Comparison of ENCODE assay signal across 18 mouse cellular contexts in genomic region chr1:144200496-144200895, GRCm38 (mm10). TPM values are rescaled to one million over a fixed set of nuclear protein-coding genes. Genes with fewer than 3 reads are reported as not detected.
DNase-seq lines count a peak whose midpoint lies in the region; ATAC-seq and TF ChIP-seq lines count a peak whose summit lies in the region.
"Had no signal": no experiment of that assay in that cellular context is flagged by ENCODE, and none has a peak within 500 bp of the region (broad histone marks: within the 10 kb centered on the region; RNA-seq: fewer than 3 reads in every experiment).

No protein-coding gene starts in this region.

- TF ChIP-seq RAD21 in MEL (IDR thresholded peaks at IDR 0.05; ENCODE audit: low read depth, low read length) = no peak

- DNase-seq in lung, postnatal 0 days (ENCODE audit: low spot score) = peak; percentile 21
- no peak for DNase-seq in lung, postnatal 10 days
- peak; percentile 41 for DNase-seq in MEL (ENCODE audit: low read depth, low spot score)
- peak; percentile 38 for DNase-seq in skeletal muscle tissue, adult 2 months (ENCODE audit: low read depth, low spot score)
- DNase-seq: cerebellum, postnatal 10 days; heart, adult 2 months; midbrain, embryonic 14.5 days; retina, postnatal 1 day; thymus, postnatal 25 days had no signal

- no peaks in the 10 kb centered on the region for H3K36me3 ChIP-seq in lung, postnatal 0 days (ENCODE audit: insufficient read depth, low read length)
- peaks cover 0 to 10% of the 10 kb centered on the region in 2 experiments; a peak in 2 of 4 replicates for H3K36me3 ChIP-seq in MEL (ENCODE audit: control insufficient read depth in 1 of 2, insufficient read depth in 2 of 2, low read length in 2 of 2)
- no peaks in the 10 kb centered on the region for H3K36me3 ChIP-seq in liver, embryonic 12.5 days
- no peaks in the 10 kb centered on the region for H3K36me3 ChIP-seq in hindbrain, embryonic 12.5 days
- H3K36me3 ChIP-seq: embryonic facial prominence, embryonic 10.5 days; neural tube, embryonic 13.5 days; stomach, embryonic 15.5 days had no signal

- no peak for TF ChIP-seq POLR2A in MEL (IDR thresholded peaks at IDR 0.05; ENCODE audit: control insufficient read depth in 1 of 2, insufficient read depth in 1 of 2, low read depth in 1 of 2, low read length in 2 of 2, poor library complexity in 1 of 2)

- no peak overlapping the region for H3K4me2 ChIP-seq in lung, postnatal 0 days (replicated peaks; ENCODE audit: low read depth, low read length)
- no peak overlapping the region for H3K4me2 ChIP-seq in liver, embryonic 12.5 days
- H3K4me2 ChIP-seq in hindbrain, embryonic 12.5 days (replicated peaks) = no peak overlapping the region
- H3K4me2 ChIP-seq: neural tube, embryonic 13.5 days; stomach, embryonic 15.5 days had no signal

- H3K27me3 ChIP-seq in lung, postnatal 0 days (replicated peaks; ENCODE audit: insufficient read depth, low read length) = no peaks in the 10 kb centered on the region
- no peaks in the 10 kb centered on the region for H3K27me3 ChIP-seq in MEL (ENCODE audit: control insufficient read depth in 1 of 2, insufficient read depth in 2 of 2, low read length in 2 of 2)
- no peaks in the 10 kb centered on the region for H3K27me3 ChIP-seq in liver, embryonic 12.5 days (replicated peaks)
- no peaks in the 10 kb centered on the region for H3K27me3 ChIP-seq in hindbrain, embryonic 12.5 days
- H3K27me3 ChIP-seq: neural tube, embryonic 13.5 days; stomach, embryonic 15.5 days had no signal

- 50% methylated on average over 2 of the region's 2 CpGs for WGBS in lung, postnatal 0 days
- 6% methylated on average over 2 of the region's 2 CpGs for WGBS in liver, embryonic 12.5 days (ENCODE audit: insufficient replicate concordance)
- 83% methylated on average over 2 of the region's 2 CpGs for WGBS in hindbrain, embryonic 12.5 days

- no peaks in the 10 kb centered on the region for H3K4me1 ChIP-seq in lung, postnatal 0 days (ENCODE audit: insufficient read depth, low read depth, low read length)
- H3K4me1 ChIP-seq in MEL (ENCODE audit: control insufficient read depth in 1 of 2, insufficient read depth in 2 of 2, low read length in 2 of 2) = no peaks in the 10 kb centered on the region; a peak in 1 of 4 replicates
- no peaks in the 10 kb centered on the region for H3K4me1 ChIP-seq in liver, embryonic 12.5 days
- H3K4me1 ChIP-seq in hindbrain, embryonic 12.5 days = no peaks in the 10 kb centered on the region
- H3K4me1 ChIP-seq: embryonic facial prominence, embryonic 10.5 days; neural tube, embryonic 13.5 days; stomach, embryonic 15.5 days had no signal

- ATAC-seq in lung, postnatal 0 days = no peak
- peak; percentile 32; the same call in 1 of the 2 replicates for ATAC-seq in liver, embryonic 12.5 days
- no peak for ATAC-seq in hindbrain, embryonic 12.5 days (ENCODE audit: low FRiP score)
- ATAC-seq in frontal cortex, adult (ENCODE audit: low TSS enrichment) = no peak
- ATAC-seq: hindbrain, embryonic 16.5 days had no signal

- no peak for TF ChIP-seq EP300 in lung, postnatal 0 days (IDR thresholded peaks at IDR 0.05)
- peak in 1 of 2 experiments; percentile 34; a peak in 1 of 4 replicates for TF ChIP-seq EP300 in MEL (IDR thresholded peaks at IDR 0.05; ENCODE audit: low read depth in 1 of 2, low read length in 2 of 2)

- H3K9me3 ChIP-seq in lung, postnatal 0 days (ENCODE audit: low read length) = no peaks in the 10 kb centered on the region
- no peaks in the 10 kb centered on the region for H3K9me3 ChIP-seq in MEL (replicated peaks; ENCODE audit: insufficient read depth, low read length)
- H3K9me3 ChIP-seq in liver, embryonic 12.5 days (replicated peaks) = no peaks in the 10 kb centered on the region
- H3K9me3 ChIP-seq in hindbrain, embryonic 12.5 days (replicated peaks) = no peaks in the 10 kb centered on the region
- H3K9me3 ChIP-seq: embryonic facial prominence, embryonic 10.5 days; neural tube, embryonic 13.5 days; stomach, embryonic 15.5 days had no signal

- H3K9ac ChIP-seq in lung, postnatal 0 days (replicated peaks; ENCODE audit: low read depth) = no peak overlapping the region
- no peak overlapping the region for H3K9ac ChIP-seq in MEL (ENCODE audit: control insufficient read depth, low read depth, low read length, poor library complexity, severe bottlenecking)
- H3K9ac ChIP-seq in liver, embryonic 12.5 days = no peak overlapping the region
- no peak overlapping the region for H3K9ac ChIP-seq in hindbrain, embryonic 12.5 days
- H3K9ac ChIP-seq: neural tube, embryonic 13.5 days; stomach, embryonic 15.5 days had no signal

- no peak overlapping the region for H3K27ac ChIP-seq in lung, postnatal 0 days (ENCODE audit: low read length)
- no peak overlapping the region for H3K27ac ChIP-seq in MEL (ENCODE audit: control insufficient read depth, low read depth, low read length)
- no peak overlapping the region for H3K27ac ChIP-seq in liver, embryonic 12.5 days
- no peak overlapping the region for H3K27ac ChIP-seq in hindbrain, embryonic 12.5 days
- H3K27ac ChIP-seq: embryonic facial prominence, embryonic 10.5 days; heart, adult 2 months; neural tube, embryonic 13.5 days; stomach, embryonic 15.5 days had no signal

- no peaks in the 10 kb centered on the region for H3K79me2 ChIP-seq in MEL (ENCODE audit: control insufficient read depth, insufficient read depth, low read length, poor library complexity)

- no peak for TF ChIP-seq CTCF in lung, postnatal 0 days (IDR thresholded peaks at IDR 0.05)
- TF ChIP-seq CTCF in MEL (IDR thresholded peaks at IDR 0.05 in 2 of 3, conservative IDR thresholded peaks at IDR 0.05 in 1 of 3; ENCODE audit: control insufficient read depth in 1 of 3, insufficient read depth in 1 of 3, low read depth in 2 of 3, low read length in 3 of 3, poor library complexity in 1 of 3, severe bottlenecking in 1 of 3) = no peak

- H3K4me3 ChIP-seq in lung, postnatal 0 days (ENCODE audit: low read depth, low read length) = no peak overlapping the region
- no peak overlapping the region for H3K4me3 ChIP-seq in MEL (ENCODE audit: control insufficient read depth in 1 of 2, insufficient read depth in 1 of 2, low read depth in 2 of 2, low read length in 2 of 2)
- H3K4me3 ChIP-seq in liver, embryonic 12.5 days = no peak overlapping the region
- no peak overlapping the region for H3K4me3 ChIP-seq in hindbrain, embryonic 12.5 days
- H3K4me3 ChIP-seq: embryonic facial prominence, embryonic 10.5 days; heart, adult 2 months; neural tube, embryonic 13.5 days; stomach, embryonic 15.5 days had no signal

TF ChIP-seq in MEL, 35 proteins besides CTCF, POLR2A, EP300 and RAD21:
- TF ChIP-seq MEF2A (IDR thresholded peaks at IDR 0.05; ENCODE audit: extremely low read depth, insufficient replicate concordance, low read depth, low read length, poor library complexity, severe bottlenecking) = peak; percentile 92; the same call in 1 of the 2 replicates
- peak; percentile 84 for TF ChIP-seq ETS1 (IDR thresholded peaks at IDR 0.05; ENCODE audit: low read depth, low read length)
- peak; percentile 38; the same call in 1 of the 2 replicates for TF ChIP-seq USF1 (IDR thresholded peaks at IDR 0.05; ENCODE audit: low read depth, low read length)
- no peak for TF ChIP-seq ZMIZ1 (IDR thresholded peaks at IDR 0.05; ENCODE audit: low read depth, low read length)
- TF ChIP-seq BHLHE40 (IDR thresholded peaks at IDR 0.05; ENCODE audit: borderline replicate concordance, low read depth, low read length) = peak; percentile 89
- TF ChIP-seq JUND (IDR thresholded peaks at IDR 0.05; ENCODE audit: low read depth, low read length) = no peak
TF ChIP-seq in MEL: peak in this region for 4.

RNA-seq across cellular contexts. Expression of gene Rgs13, which starts 23.3 kb away (rescaled TPM):
- not detected in 2 replicates for polyA plus RNA-seq in lung, postnatal 0 days (2015; fragmentation: Nextera tagmentation; extraction: Ambion mirVana)
- total RNA-seq in MEL (2012; rRNA removed) = not detected in 2 replicates
- not detected for polyA plus RNA-seq in MEL (2012; ENCODE audit: insufficient read depth in 1 of 2, insufficient read length in 2 of 2, low read depth in 1 of 2, low replicate concordance in 2 of 2, missing spikeins in 1 of 2)
- polyA plus RNA-seq in liver, embryonic 12.5 days (2016; fragmentation: Nextera tagmentation; extraction: Ambion mirVana) = not detected in 2 replicates
- 0.68 and 1.6 TPM in 2 replicates for polyA plus RNA-seq in hindbrain, embryonic 12.5 days (2016; fragmentation: Nextera tagmentation; extraction: Ambion mirVana)
- total RNA-seq: heart, adult 2 months had no signal
- polyA plus RNA-seq: heart, adult 2 months; kidney, embryonic 14.5 days; liver, embryonic 16.5 days had no signal

RNA-seq across cellular contexts. Expression of gene Rgs1, which starts 48.5 kb away (rescaled TPM):
- polyA plus RNA-seq in lung, postnatal 0 days (2015; fragmentation: Nextera tagmentation; extraction: Ambion mirVana) = 0.41 and 0.69 TPM in 2 replicates
- 1.7 and 5.9 TPM in 2 replicates for total RNA-seq in MEL (2012; rRNA removed)
- polyA plus RNA-seq in MEL (2012; ENCODE audit: insufficient read depth in 1 of 2, insufficient read length in 2 of 2, low read depth in 1 of 2, low replicate concordance in 2 of 2, missing spikeins in 1 of 2) = under 1 TPM in 1 of 2 experiments, not detected in 1; 0.91 TPM
- polyA plus RNA-seq in liver, embryonic 12.5 days (2016; fragmentation: Nextera tagmentation; extraction: Ambion mirVana) = 0.16 and 1.2 TPM in 2 replicates
- polyA plus RNA-seq in hindbrain, embryonic 12.5 days (2016; fragmentation: Nextera tagmentation; extraction: Ambion mirVana) = 0.05 TPM in 1 of 2 replicates, not detected in the other
- total RNA-seq: heart, adult 2 months had no signal
- polyA plus RNA-seq: embryonic facial prominence, embryonic 10.5 days; heart, adult 2 months; kidney, embryonic 14.5 days; neural tube, embryonic 13.5 days had no signal
